Mouse (Mus musculus) thymus, postnatal 4 days (tissue): ENCODE data around the gene Psen2.
A peak's percentile ranks its signal among the peaks of the same experiment; 100 is the strongest.

ENCODE experiments used
- DNase-seq: peaks from one replicate; pipeline ENCODE4 v3.0.0; 2021

The Psen2 gene

DNA sequence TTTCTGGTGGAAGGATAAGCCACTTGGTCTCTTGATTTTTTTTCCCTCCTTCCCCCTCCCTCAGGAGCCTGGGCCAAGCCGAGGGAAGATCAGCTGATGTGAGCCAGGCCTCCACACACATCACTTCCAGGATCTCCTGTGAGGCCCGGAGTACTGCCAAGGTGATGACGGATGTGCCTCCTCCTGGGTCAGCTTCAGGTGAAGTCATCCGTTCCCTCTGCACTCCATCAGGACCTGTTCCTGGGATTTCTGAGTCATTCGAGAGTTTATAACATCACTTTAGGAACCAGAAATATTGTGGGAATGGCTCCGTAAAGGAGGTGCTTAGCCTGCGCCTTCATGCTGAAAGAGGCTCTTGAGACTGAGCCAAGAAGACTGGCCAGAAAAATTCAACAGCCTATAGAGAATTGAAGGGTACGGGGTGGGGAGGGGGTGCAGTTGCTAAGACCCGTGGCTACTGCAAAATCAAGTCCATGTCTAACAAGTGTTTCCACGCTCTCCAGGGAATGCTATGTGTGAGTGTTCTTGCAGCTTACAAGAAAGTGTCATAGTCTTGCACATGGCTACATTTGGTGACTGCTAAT lies 11.6 kb upstream of the Psen2 start:
- DNase-seq: no peak

DNA sequence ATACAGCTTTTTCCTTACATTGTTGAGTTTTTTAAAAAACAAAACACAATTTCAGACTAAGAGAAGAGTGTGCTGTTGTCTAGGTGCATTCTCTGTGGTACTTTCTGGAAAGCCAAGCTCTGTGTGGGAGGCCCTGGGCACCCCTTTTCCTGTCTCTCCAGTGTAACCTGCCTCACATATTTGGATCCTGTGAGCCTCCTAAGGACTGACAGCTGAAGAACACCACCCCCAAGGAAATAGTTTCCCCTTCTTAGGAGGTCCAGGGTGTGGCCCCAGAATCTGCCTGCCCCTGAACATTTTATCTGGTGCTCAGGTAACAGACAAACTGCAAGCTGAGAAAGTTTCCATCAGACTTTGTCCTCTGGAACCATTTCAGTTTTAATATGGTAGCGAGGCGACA lies 5.8 kb upstream of the Psen2 start:
- no peak for DNase-seq

DNA sequence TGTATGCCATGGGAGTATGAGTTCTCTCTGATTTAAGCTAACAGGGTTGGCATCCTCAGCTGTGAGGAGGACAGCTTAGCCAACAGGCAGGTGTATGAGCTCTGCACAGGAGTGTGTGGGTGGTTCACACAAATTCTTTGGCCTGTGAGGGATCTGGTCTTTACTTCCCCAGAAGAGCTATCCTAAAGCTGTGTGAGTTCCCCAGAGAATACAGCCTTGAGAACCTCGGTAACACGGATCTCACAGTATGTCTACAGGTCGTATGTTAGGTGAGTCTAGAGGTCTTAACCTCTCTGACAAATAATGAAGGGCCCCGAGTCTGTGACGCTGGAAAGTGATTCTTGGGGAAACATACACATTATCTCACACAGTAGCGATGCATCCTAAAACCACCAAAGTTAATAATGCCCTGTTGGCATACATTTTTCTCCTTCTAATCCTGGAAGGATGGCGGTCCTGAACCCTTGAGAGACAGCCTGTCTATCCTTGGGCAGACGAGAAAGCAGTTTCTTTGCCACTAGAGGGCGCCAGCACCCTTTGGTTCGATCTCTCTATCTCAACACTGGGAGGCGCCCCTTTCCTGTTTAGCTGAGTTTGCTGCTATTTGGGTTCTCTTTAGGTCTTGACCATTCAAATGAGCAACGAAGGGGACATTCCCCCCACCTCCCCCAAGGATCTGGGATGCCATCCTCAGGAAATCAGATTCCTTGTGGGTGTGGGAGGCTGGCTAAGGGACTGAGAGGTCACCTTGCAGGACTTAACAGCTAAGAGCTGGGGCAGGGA lies 5.2 kb upstream of the Psen2 start:
- DNase-seq: peak; percentile 94

DNA sequence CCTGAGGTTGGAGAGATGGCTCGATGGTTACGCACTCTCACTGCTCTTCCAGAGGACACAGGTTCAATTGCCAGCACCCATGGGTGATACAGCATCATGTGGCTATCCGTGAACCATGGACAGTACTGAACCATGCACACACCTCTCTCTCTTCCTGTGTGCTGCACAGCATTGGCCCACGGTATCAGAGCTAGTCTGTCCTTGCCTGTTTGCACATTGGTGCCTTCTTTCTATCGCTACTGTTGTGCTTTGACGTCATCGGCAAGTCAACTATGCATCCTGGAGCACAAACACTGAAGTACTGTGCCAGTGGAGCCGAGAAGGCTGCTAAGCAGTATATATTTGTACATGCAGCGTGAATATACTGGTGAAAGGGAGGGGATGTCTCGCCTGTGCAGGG lies 3.9 kb upstream of the Psen2 start:
- DNase-seq: no peak

DNA sequence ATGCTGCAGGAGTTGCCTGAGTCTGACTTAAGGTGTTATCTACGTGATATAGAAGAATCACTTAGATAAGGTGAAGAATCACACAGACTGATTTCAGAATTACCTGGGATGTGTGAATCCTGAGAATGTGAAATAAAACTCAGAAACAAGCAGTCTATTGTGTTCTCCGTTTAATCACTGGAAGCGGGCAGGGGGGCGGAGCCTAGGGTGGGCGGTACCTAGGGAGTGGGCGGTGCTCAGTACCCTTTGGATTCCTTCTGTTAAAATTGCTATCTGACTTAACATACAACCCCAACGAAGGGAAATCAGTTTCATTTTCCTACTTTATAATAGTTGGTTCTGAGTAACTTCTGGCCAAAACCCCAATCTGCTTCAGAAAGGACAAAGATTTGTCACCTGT lies 2.2 kb upstream of the Psen2 start:
- peak; percentile 85 for DNase-seq

DNA sequence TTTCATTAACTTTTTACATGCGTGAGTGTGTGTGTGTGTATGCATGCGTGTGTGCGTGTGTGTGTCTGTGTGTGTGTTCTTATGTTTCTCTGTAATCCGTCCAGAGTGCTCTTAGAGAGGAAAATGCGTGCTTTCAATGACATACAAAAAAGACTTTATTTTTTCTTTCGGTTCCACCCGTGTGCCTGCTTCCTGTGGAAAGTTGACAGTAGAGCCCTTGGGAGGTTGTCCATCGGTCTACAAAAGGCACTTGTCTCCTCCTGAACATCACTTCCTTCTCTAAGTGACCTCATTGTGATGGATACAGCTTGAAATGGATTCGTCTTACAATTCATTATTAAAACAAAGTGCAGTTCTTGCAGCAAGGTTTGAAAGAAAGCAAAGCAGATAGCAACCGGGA lies 1.6 kb upstream of the Psen2 start:
- DNase-seq: no peak

DNA sequence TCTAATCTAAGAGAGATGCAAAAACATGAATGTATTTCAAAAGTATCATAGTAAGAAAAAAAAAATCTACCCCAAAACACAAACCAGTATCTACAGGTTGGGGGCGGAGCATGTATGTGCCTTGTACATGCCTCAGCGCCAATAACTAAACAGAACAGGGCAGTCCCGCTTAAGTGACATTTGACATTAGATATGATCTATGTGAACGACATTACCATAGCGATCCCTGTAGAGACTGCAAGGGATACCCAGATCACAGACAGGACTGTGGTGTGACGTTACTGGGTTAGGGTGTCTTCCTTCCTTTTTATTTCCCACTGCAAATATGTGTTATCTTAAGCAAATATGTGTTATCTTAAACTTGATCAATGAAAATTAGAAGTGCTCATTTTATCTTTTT lies 1.2 kb upstream of the Psen2 start:
- no peak for DNase-seq

DNA sequence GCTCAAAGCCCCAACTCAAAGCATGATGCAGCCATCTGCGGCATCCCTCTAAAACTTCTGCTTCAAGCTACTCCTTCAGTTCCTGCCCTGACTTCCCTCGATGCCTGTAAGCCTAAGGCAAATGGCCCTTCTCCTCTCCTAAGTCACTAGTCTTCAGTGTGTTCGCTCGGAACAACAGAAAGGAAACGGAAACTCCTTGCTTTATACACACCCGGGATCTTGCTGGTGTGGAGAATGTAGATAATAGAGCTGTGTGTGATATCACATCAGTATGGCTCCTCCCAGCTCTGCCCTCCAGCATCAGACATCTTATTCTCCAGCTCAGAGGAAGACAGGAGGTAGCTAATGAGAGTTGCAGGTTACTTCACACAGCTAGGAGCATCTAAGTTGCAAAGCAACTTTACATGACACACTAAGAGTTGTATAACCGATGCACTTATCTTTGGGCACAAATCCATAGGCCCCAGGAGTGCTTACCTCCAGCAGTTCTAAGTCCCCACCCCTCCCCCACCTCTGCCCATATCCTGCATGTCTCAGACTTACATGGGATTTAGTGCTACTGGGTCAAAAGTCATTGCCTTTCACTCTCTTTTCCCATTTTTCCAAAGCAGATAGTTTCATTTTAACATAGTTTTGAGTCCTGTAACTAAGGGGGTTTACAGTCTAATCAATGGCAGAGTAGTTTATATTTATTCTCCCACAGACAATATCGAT lies 1.2 kb downstream of the Psen2 start:
- DNase-seq: no peak

DNA sequence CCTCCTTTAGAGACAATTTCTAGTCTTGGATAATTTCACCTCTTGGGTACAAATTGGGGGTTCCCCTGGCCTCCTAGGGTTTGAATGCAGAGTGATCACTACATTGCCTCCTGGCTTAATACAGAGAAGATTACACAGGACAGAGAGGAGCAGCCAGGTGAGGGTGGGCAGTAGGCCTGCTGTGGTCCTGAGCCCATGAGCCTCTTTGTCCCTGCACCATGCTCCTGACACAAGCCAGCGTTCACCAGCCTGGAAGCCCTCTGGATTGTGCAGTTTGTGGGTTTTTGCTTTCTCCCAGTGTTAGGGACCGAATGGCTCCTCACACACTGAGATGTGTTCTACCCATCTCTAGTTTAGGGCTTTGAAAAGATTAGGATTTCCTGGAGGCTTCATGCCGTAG lies 1.8 kb downstream of the Psen2 start:
- DNase-seq: no peak

DNA sequence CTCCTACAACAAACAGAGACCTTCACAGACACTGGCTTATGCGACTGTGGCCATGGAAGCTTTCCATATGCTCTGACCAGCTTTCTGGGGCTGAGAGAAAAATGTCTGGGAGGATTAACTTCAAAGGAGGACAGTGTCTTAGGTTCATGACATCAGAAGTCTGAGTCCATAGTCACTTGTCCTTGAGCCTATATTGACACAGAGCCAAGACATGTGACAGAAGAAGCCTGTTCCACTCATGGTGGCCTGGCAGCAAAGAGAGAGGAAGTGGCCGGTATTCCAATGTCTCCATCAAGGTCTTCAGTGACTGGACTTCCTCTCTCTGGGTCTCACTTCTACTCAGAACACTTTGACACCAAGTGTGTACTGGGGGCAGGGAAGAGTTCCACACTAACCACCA lies 2.4 kb downstream of the Psen2 start:
- DNase-seq: no peak

DNA sequence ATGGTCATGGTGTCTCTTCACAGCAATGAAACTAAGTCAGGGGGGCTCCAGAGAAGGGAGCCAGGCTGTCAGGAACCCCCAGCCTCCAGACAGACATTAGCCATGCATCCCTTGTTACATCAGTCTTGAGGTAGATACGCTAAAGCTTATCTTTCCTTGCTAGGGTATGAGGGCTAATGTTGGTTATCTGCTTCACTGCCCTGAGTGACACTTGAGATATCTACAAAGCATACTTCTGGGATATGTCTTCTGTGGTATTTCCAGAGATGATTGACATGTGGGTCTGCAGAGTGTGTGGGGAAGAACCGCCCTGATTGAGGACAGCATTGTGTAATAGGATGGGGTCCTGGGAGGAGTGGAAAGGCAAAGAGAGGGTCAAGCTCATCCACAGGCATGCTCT lies 3.5 kb downstream of the Psen2 start:
- DNase-seq: no peak

DNA sequence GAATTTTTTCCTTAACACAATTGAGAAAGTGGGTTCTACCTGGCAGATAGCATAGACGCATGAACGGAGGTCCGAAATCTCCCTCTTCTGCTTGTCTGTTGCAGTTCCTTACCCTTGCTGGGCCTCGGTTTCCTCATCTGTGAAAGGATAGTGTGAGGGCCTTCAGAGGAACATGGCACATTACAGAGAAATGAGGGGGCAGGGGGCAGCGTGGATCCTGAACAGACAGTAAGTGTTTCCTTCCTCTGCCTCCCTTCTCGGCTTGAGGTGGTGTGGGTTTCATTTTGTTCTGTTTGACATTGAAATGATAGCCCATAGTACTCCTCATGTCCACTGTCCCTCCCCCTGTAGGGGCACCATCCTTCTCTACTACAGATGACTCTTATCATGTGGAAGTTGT lies 5.8 kb downstream of the Psen2 start:
- no peak for DNase-seq

DNA sequence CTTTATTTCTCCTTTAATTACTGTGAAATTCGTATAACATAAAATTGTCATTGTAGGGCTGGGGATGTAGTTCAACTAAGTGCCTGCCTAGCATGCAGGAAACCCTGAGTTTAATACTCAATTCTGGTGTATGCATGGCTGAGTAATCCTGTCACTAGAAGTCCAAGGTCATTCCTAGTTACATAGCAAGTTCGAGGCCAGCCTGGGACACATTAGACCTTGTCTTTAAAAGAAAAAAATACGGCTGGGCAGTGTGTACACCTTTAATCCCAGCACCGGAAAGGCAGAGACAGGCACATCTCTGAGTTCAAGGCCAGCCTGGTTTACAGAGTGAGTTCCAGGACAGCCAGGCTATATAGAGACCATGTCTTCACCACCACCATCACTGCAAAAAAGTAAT lies 6.4 kb downstream of the Psen2 start:
- no peak for DNase-seq

DNA sequence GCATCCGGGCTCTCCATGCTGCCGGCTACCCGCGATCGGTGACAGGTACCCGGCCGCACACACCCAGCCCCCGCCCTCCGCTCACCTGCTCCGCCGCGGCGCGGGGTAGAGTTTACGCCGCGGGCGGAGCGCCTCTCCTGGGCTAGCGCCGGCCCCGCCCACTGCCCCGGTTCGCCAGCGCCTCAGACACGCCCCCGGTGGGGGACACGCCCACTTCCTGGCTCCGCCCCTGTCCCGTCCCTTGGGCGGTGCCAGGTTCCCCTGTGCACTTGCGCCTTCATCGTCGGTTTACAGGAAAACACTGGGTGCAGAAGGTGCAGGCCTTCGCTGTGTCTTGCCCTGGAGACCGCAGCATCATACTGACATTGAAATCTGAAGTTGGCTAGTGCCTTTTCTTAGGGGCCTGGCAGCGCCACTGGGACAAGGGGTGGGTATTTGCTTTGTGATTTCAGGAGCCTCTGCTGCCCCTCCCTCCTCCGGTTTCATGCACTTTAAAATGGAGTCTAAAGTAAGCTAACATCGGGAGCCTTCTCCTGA lies 7.0 kb downstream of the Psen2 start:
- DNase-seq: peak; percentile 100

DNA sequence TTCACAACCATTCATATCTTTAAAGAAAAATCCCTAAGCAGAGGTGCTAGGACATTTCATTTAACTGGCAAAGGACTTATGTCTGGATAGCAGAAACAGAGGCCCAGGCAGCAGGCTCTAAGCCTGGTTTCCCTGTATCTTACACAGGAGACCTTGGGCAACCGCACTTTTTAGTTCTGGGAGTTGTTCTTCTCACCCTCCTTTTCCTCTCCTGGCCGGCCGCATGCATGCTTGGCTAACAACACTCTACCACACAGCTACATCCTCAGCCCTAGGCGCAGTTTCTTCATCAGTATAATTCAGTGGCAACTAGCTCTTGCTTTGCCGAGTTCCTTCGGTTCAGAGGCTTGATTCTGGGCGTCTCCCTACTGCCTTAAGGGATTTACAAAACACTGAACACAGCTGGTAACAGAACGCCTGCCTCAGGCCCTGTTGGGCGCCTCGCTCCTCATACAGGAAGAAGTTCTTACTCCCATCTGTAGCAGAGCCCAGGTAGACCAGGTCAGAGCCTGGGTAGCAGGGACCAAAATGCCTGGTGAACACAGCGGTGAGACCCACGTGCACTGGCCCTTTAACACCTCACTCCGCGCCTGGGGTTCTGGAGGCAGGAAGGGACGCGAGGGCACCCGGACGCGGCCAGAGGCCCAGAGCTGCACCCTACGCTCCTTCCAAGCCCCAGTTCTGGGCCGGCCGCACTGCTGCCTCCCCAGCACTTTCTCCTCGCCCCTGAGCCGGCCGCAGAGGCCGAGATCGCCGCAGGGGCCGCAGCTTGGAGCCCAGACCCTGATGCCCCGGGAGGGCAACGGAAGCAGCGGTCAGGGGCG lies 7.7 kb downstream of the Psen2 start:
- no peak for DNase-seq

DNA sequence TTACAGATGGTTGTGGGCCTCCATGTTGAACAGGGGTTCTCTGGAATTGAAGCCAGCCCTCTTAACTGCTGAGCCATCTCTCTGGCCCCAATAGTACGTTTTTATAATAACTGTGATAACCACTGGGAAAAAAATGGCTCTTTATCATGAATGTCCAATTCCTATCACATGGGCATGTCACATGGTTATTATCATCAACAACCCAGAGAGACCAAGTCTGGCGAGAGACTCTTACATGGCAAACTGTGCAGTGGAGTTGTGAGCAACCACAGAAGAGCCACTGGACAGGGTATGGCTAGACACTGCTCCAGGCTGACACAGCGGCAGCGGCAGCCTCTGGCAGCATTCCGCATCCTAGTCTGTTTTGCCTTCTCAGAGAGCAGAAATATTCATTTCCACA lies 8.9 kb downstream of the Psen2 start:
- no peak for DNase-seq

DNA sequence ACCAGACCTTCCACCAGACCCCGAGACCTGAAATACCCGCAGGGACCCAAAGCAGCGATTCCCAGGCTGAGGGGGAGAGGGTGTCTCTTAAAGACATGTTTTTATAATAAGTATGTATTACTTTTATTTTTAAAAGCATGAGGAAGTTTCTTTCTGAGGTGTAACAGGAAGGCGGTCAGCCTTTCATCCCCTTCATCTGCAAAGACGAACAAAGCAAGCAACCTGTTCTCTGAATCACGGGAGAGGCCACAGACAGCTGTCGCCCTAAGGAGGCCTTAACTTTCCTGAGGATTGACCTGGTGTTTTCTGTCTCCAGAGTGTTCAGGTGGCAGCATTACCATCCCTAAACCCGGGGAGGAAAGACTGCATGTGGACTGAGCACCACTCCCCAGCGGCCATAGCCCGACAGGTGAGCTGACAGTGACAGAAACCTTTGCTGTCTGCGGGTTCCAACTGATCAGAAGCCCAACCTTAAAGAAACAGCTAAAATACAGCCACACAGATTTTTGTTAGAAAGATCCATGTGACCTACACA lies 10.5 kb downstream of the Psen2 start:
- DNase-seq: no peak

DNA sequence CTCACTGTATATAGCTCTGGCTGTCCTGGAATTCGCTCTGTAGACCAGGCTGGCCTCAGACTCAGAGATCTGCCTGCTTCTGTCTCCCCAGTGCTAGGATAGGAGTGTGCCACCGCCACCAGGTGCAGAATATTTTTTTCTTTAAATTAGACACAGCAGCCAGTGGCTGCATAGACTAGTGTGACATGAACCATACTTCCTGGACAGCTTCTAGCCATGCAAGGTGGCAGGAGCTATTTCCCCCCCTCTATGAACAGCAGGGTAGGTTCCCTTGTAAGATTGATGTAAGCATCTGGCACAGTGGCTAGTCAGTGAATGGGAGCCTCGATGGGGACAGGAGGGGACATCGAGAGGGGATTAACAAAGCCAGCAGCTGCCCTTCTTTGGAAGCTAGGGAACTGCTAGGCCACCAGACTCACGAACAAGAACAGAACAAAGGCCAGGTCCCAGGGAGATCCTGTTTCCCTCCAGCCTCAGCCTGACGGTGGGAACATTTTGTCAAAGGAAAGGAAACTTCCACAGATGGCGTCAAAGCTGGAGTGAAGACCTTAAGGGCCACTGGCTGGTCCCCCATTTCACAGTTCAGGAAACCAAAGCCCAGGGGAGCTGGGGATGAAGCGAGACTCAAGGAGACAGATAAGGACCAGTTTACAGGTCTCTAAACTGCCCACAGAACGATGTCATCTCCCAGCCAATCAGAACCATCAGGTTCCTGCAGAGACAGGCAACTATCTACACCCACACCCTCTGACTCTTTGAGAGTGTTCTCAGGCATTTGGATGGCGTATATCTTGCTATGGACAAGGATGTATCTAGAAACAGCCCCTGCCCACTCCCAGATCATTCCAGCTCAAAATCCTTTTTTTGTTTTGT lies 11.8 kb downstream of the Psen2 start:
- no peak for DNase-seq

DNA sequence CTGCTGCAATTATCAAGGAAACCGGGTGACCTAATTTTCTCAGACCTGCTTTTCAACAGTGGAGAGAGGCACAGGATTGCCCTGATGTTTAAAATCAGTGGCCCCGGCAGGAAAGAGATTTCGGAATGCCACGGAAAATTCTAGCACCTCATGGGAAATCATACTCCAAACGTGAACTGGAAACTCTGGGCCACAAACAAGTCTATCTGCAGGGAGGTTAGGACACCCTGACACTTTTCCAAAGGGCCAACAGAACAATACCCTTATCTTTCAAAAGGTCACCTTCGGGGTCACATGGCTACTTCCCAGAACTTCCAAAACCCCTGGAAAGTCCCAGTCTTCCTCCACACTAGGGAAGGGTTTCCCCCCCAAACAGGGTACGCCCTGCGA lies 12.8 kb downstream of the Psen2 start:
- no peak for DNase-seq

DNA sequence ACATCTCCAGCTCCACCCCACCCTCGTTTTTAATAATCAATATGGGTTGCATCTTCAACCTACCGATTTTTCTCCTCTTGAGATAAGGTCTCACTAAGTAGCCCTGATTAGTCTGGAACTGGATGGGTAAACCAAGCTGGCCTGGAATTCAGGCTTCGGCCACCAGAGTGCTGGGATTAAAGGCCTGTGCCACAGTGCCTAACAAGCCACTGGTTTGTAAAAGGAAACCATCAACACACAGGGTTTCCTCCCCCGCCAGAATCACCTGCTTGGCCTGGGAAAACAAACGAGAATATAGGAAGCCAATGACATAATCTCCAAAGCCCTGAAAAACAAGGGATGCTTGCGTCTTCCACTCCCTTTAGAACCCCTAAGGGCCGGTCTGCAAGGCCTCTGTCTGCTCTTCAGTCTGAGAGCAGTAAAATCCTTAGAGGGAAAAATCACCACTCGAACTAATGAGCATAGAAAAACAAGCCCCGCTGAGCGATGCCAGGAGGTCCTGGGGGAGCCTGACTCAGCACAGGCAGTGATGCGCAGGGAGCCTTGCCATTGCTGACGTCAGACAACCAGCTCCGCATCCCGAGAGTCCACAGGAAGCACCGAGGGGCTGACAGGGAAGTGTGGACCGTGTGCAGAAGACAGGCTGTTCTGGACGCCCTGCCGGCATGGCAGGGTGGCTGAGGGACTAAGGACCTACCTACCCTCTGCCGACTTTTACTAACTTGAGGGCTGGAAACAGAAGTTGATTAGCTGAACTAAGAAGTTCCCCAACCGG lies 13.4 kb downstream of the Psen2 start:
- no peak for DNase-seq

DNA sequence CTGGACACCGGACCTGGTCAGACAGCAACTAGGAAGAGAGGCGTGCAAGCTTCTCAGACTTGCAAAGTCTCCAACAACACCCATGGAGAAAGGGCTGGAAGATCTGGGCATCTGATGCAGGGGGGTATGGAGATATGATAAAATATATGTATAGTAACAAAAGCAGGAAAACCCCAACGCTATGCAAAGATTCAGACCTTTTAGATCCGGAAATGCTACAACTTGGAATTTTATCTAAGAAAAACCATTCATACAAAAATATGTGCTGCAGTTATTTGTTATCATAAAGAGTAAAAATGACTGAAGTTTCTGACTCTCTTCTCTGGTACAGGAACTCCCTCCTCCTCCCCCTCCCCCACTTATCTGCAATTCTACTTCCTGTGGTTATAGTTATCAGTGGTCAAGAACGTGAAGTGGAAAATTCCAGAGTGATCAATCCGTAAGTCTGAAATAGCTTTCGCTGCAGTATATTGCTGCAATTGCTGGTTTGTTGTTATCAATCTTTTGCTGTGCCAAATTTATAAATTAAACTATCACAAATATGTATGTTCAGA lies 14.6 kb downstream of the Psen2 start:
- no peak for DNase-seq
